Mouse (Mus musculus) lung, embryonic 16.5 days (tissue): ENCODE data around the gene Lrrc8b. TPM values are rescaled to one million over a fixed set of nuclear protein-coding genes. Genes with fewer than 3 reads are reported as not detected.
A peak's percentile ranks its signal among the peaks of the same experiment; 100 is the strongest.

Experiments
- ATAC-seq: fragments of 200-750 bp; cut with Nextera tagmentation; 2 replicates; pipeline ENCODE4 v1.8.0; 2017; ENCODE audit warnings: low read depth, mild to moderate bottlenecking, moderate library complexity
- H3K27ac ChIP-seq: fragments of 300-500 bp; sonication (generic); 2 replicates; pipeline ENCODE4 v1.5.1; 2014; ENCODE audit warnings: mild to moderate bottlenecking, control low read depth, low read length
- H3K27me3 ChIP-seq: fragments of 300-500 bp; sonication (generic); 2 replicates; pipeline ENCODE4 v1.6.1; 2014; ENCODE audit warnings: low read depth, low read length, mixed read lengths; ENCODE audit not compliant: control insufficient read depth, insufficient read depth
- H3K36me3 ChIP-seq: fragments of 300-500 bp; sonication (generic); 2 replicates; pipeline ENCODE4 v1.6.1; 2014; ENCODE audit warnings: low read length; ENCODE audit not compliant: control insufficient read depth, insufficient read depth
- H3K4me1 ChIP-seq: fragments of 300-500 bp; sonication (generic); replicated peaks from 2 replicates; pipeline ENCODE4 v1.6.1; 2014; ENCODE audit warnings: low read length, mixed read lengths; ENCODE audit not compliant: control insufficient read depth, insufficient read depth
- H3K4me2 ChIP-seq: fragments of 300-500 bp; sonication (generic); 2 replicates; pipeline ENCODE4 v1.6.1; 2014; ENCODE audit warnings: low read depth, low read length, control low read depth
- H3K4me3 ChIP-seq: fragments of 300-500 bp; sonication (generic); 2 replicates; pipeline ENCODE4 v1.5.1; 2014; ENCODE audit warnings: mild to moderate bottlenecking, low read length, control low read depth
- H3K9ac ChIP-seq: fragments of 300-500 bp; sonication (generic); 2 replicates; pipeline ENCODE4 v1.6.1; 2014; ENCODE audit warnings: low read length, control low read depth
- H3K9me3 ChIP-seq: fragments of 300-500 bp; sonication (generic); 2 replicates; pipeline ENCODE4 v1.6.1; 2016; ENCODE audit warnings: low read length; ENCODE audit not compliant: control insufficient read depth
- WGBS: fragments of 180-500 bp; shearing (Covaris S2); extraction: QIAGEN DNeasy Blood & Tissue Kit; methylation state at CpG from one replicate; pipeline ENCODE4 v1.1.7; 2014; 5-methylcytosine and 5-hydroxymethylcytosine counted together
- polyA plus RNA-seq: library from polyadenylated mRNA; unstranded; fragments of >200 nt; fragmentation: Nextera tagmentation; extraction: Ambion mirVana; gene quantifications from 2 replicates; pipeline ENCODE4 v1.2.1, GENCODE M21; 2015

Gene Lrrc8b
- 5.2 and 5.6 TPM in 2 replicates for polyA plus RNA-seq

DNA sequence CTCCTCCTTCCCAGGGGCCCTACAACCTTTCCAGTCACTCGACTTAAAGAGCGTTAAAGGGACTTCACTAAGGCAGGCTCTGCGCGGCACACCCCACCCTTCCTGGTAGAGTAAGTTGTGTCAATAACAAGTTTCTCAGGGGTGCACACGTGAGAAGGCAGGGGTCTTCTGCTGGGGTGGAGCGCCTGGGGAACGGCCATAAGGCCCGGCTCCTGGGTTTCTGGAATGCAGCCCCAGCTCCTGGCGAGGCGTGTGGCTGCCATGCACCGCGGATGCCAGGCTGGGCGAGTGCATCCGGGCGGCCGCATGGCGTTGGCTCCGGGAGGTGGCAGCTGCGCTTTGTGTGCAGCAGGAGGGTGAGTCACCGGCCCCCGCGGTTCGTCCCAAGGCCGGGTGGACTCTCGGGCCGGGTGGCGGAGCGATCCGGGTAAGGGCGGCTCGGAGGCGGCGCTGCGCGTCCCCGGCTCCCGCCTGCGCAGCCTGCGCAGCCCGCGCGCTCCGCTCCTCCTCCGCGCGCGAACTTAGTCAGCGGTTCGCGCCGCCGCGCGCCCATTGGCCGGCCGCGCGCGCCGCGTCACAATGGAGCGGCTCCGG lies at the start of gene Lrrc8b:
TSS of gene Lrrc8b (plus strand) at position 578 of the 594 bp plus-strand sequence.
- WGBS: under 1% methylated on average over 37 of the region's 63 CpGs
- peak within 1 kb of the TSS; percentile 88 for H3K27ac ChIP-seq
- peak; percentile 96 for ATAC-seq
- no peaks in the 10 kb centered on the region for H3K9me3 ChIP-seq
- H3K9ac ChIP-seq: peak within 1 kb of the TSS; percentile 93
- peak within 1 kb of the TSS; percentile 98 for H3K4me2 ChIP-seq
- H3K27me3 ChIP-seq: no peaks in the 10 kb centered on the region
- no peaks in the 10 kb centered on the region; the same call in 1 of the 2 replicates for H3K4me1 ChIP-seq
- peak within 1 kb of the TSS; percentile 81 for H3K4me3 ChIP-seq
- H3K36me3 ChIP-seq: no peaks in the 10 kb centered on the region

- Histone ChIP-seq H3K9ac (no peak overlapping the region), H3K27me3 (no peaks in the 10 kb centered on the region), H3K4me1 (no peaks in the 10 kb centered on the region), H3K9me3 (no peaks in the 10 kb centered on the region), H3K4me2 (no peak overlapping the region), H3K4me3 (no peak overlapping the region), H3K27ac (no peak overlapping the region), H3K36me3 (no peaks in the 10 kb centered on the region)
- no peak for ATAC-seq
- WGBS: 75% methylated on average over 2 of the region's 2 CpGs
These were observed 34.1 kb upstream of the Lrrc8b start for GRCm38 (mm10) chr5:105381482-105381881.

GRCm38 (mm10) chr5:105390346-105390745 lies 25.2 kb upstream of the Lrrc8b start:
- Histone ChIP-seq H3K4me3 (no peak overlapping the region), H3K9ac (no peak overlapping the region), H3K4me2 (no peak overlapping the region), H3K4me1 (no peaks in the 10 kb centered on the region), H3K27ac (no peak overlapping the region), H3K9me3 (no peaks in the 10 kb centered on the region), H3K36me3 (no peaks in the 10 kb centered on the region), H3K27me3 (no peaks in the 10 kb centered on the region)
- ATAC-seq: no peak
- 89% methylated on average over 2 of the region's 2 CpGs for whole genome bisulfite sequencing

DNA sequence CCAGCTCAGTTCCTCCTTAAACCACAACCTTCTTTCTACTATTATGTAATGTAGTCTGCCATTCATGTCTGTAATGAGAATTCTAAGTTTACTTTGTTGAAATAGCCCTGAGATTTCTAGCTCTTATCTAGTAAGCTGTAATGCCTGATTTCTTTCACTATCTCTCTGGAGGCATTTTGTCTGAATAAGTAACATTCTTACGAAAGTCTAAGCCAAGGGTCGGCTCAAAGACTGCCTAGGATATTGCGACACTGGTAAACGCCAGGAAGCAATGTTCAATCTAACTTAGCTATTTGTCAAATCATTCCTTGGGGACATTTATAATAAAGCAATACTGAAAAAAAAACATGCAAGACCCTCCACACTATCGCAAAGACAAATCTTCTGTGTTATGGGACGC lies 21.8 kb upstream of the Lrrc8b start:
- Histone ChIP-seq H3K27ac (no peak overlapping the region), H3K27me3 (no peaks in the 10 kb centered on the region), H3K4me1 (no peaks in the 10 kb centered on the region), H3K36me3 (no peaks in the 10 kb centered on the region), H3K9me3 (no peaks in the 10 kb centered on the region), H3K4me2 (no peak overlapping the region), H3K9ac (no peak overlapping the region), H3K4me3 (no peak overlapping the region)
- WGBS: 84% methylated on average over 6 of the region's 6 CpGs
- no peak for ATAC-seq

DNA sequence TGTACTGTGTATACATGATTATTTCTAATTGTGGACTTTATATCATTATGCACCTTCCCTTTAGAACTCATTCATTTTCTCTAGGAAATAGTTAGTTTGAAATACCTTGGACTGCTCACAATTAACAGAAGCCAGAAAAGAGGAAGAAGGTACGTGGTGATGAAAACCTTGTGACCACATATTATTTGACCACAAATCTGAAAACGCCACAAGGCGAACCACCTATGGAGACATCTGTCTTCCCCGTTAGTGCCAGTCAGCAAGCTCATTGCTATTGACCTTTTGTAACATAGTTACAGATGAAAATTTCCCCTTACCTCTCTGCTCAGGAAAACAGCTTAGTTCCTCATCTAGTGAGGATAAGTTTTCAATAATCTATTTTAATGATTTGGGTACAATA lies 20.4 kb upstream of the Lrrc8b start:
- no peaks in the 10 kb centered on the region for H3K27me3 ChIP-seq
- no peaks in the 10 kb centered on the region for H3K36me3 ChIP-seq
- H3K4me1 ChIP-seq: no peaks in the 10 kb centered on the region
- no peak overlapping the region for H3K4me3 ChIP-seq
- no peaks in the 10 kb centered on the region for H3K9me3 ChIP-seq
- no peak for ATAC-seq
- no peak overlapping the region for H3K9ac ChIP-seq
- WGBS: 86% methylated on average over 4 of the region's 4 CpGs
- no peak overlapping the region for H3K27ac ChIP-seq
- H3K4me2 ChIP-seq: no peak overlapping the region

GRCm38 (mm10) chr5:105398966-105399365 lies 16.6 kb upstream of the Lrrc8b start:
- WGBS: 62% methylated on average over 6 of the region's 6 CpGs
- Histone ChIP-seq H3K4me3 (no peak overlapping the region), H3K27me3 (no peaks in the 10 kb centered on the region), H3K9ac (no peak overlapping the region), H3K4me1 (no peaks in the 10 kb centered on the region; the same call in 1 of the 2 replicates), H3K9me3 (no peaks in the 10 kb centered on the region), H3K36me3 (no peaks in the 10 kb centered on the region), H3K4me2 (no peak overlapping the region), H3K27ac (no peak overlapping the region)
- no peak for ATAC-seq

DNA sequence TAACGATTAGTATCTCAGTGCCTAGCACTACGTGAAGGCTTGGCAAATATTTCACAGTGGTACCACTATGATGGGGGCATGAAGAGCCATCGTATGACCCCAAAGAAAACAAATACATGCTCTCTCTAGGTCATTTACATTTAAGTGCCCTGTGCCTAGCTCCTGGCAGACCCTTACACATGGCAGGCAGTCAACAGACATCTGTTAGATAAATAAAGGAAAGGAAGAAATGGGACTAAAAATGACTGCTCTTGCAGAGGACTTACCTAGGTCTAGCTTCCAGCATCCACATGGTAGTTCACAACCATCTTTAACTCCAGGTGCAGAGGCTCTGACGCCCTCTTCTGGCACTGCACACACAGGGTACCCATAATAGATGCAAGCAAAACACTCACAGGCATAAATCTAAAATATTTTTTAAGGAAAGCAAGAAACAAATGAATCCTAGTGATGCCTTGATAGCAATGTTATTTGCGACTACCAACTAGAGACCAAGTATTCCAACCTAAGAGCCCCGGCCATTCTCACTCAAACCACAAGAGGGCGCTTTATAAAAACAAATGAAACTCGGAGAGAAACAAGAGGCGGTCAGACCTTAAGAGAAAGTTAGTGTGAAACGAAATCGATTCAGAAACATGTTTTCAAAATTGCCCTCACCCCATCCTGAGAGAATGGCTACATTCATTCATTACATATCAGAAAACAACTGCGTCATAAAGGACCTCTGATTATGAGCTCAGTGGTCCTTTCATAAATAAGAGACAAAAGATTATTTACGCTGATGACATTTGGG lies 15.7 kb upstream of the Lrrc8b start:
- WGBS: 27% methylated on average over 13 of the region's 13 CpGs
- Histone ChIP-seq H3K4me1 (no peaks in the 10 kb centered on the region; the same call in 1 of the 2 replicates), H3K4me2 (peak overlapping the region; percentile 44), H3K36me3 (no peaks in the 10 kb centered on the region), H3K9me3 (no peaks in the 10 kb centered on the region), H3K27ac (no peak overlapping the region), H3K27me3 (no peaks in the 10 kb centered on the region), H3K4me3 (peak overlapping the region; percentile 34), H3K9ac (peak overlapping the region; percentile 21)
- no peak for ATAC-seq

DNA sequence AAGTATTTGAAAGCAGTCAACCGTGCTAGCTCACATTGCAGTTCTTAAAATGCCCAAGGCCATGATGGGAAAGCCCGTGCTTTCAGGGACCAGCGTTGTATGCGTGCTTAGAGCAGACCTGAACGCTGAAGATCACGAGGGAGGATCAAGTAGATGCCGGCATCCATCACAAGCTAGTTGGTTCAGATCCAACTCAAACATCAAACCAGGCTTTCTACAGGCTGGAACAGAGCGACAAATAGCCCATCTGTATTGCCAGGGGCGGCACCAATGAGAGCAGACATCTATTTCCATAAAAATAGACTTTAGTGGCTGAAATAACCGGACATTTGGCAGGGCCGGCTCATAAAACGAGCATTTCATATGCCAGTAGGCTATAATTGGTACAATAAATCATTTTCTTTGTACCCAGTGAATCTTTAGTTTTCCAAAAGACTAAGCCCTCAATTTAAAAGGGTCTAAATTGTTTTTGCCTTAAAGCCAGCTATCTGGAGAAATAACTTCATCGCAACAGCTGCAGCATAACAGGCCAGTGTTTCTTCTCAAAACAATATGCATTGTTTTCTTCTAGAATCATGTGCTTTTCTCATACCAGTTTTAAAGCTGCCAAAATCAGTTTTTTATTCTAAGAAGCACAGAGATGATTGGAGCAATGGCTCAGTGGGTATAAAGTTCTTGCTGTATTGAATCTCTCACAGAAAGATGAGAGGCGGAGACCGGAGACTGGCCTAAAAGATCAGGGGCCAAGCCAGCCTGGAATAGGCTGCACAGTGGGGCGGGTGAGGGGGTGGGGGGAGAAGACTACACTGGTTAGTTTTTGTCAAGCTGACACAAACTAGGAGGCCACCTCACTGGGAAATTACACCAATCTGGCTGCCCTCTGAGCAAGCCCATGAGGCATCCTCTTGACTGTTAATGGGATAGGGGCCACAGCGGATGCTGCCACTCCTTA lies 14.9 kb upstream of the Lrrc8b start:
- Histone ChIP-seq H3K4me1 (no peaks in the 10 kb centered on the region; the same call in 1 of the 2 replicates), H3K4me2 (peak overlapping the region; percentile 44), H3K9ac (peak overlapping the region; percentile 21), H3K27ac (no peak overlapping the region), H3K36me3 (no peaks in the 10 kb centered on the region), H3K27me3 (no peaks in the 10 kb centered on the region), H3K4me3 (peak overlapping the region; percentile 34), H3K9me3 (no peaks in the 10 kb centered on the region)
- 0 out of 2 replicates have a peak, but pooled peaks have one; percentile 28 for ATAC-seq
- WGBS: 58% methylated on average over 17 of the region's 17 CpGs

DNA sequence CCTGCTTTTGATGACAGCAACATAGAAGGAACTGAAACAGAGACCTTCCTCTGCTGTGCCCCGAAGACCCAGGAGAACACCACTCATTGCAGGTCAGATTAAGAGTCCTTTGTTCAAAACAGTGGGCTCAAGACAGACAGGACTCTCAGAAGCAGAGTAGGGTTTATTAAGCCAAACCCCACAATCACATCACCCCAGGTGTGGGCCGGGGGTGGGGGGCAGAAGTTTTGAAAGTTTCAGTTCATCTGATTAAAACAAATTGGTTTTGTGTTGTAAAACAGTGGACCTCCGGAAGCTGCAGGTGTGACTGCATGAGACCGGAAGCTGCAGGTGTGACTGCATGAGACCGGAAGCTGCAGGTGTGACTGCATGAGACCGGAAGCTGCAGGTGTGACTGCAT lies 14.0 kb upstream of the Lrrc8b start:
- 88% methylated on average over 5 of the region's 6 CpGs for WGBS
- Histone ChIP-seq H3K27me3 (no peaks in the 10 kb centered on the region), H3K27ac (no peak overlapping the region), H3K4me3 (no peak overlapping the region), H3K4me2 (no peak overlapping the region), H3K36me3 (no peaks in the 10 kb centered on the region), H3K4me1 (no peaks in the 10 kb centered on the region; the same call in 1 of the 2 replicates), H3K9ac (no peak overlapping the region), H3K9me3 (no peaks in the 10 kb centered on the region)
- no peak for ATAC-seq
